Comparison of ENCODE assay signal across 8 mouse cellular contexts in the genomic region with DNA sequence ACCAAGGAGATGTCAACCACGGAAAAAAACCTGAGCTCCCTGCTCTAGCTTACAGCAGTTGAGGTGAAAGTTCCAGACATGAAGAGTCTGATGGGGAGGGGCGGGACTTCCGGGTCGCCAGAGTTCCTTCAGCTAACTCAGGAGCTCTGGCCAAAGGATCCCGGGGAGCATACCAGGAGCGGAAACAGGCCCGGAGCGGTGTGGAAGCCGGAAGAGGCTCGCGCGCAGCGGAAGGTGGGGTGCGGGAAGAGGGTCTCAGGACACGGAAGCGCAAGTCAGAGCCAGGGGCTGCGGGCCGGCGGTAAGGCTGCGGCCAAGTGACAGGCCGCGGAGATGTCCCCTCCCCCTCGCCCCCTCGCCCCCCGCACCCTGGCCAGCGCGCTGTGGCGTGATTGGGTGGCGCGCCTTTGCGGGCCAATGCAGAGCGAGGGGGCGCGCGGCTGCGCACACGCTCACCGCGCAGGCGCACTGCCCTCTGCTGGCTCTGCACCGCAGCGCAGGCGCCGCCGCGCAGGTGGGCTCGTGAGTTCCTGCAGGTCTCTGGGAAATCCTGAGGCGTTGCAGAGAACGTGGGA. TPM values are rescaled to one million over a fixed set of nuclear protein-coding genes. Genes with fewer than 3 reads are reported as not detected.
DNase-seq lines count a peak whose midpoint lies in the region; ATAC-seq lines count a peak whose summit lies in the region.

Echdc1 (plus strand) TSS at position 103 of the 575 bp plus-strand sequence.

- no peaks in the 10 kb centered on the region for H3K36me3 ChIP-seq in hindbrain, embryonic 11.5 days (ENCODE audit: control insufficient read depth, insufficient read depth, low read length)

- no peaks in the 10 kb centered on the region for H3K27me3 ChIP-seq in hindbrain, embryonic 11.5 days (ENCODE audit: control insufficient read depth, insufficient read depth, low read length)

- peak within 1 kb of the TSS; percentile 66 for H3K4me3 ChIP-seq in hindbrain, embryonic 11.5 days (ENCODE audit: low read depth, low read length)

- no peaks in the 10 kb centered on the region for H3K9me3 ChIP-seq in hindbrain, embryonic 11.5 days (ENCODE audit: control insufficient read depth, low read length)

- H3K4me2 ChIP-seq in hindbrain, embryonic 11.5 days (replicated peaks; ENCODE audit: low read depth, low read length) = peak within 1 kb of the TSS; percentile 54

- H3K27ac ChIP-seq in hindbrain, embryonic 11.5 days (ENCODE audit: low read depth, low read length) = peak within 1 kb of the TSS; percentile 77

- WGBS in hindbrain, embryonic 11.5 days = 0% methylated on average over 42 of the region's 49 CpGs

- peak within 1 kb of the TSS; percentile 85 for H3K9ac ChIP-seq in hindbrain, embryonic 11.5 days (ENCODE audit: low read depth, low read length)

- peak; percentile 96 for DNase-seq in MN1 (ENCODE audit: low spot score)
- DNase-seq in cerebellum, adult 9-10 months = peak; percentile 87
- peak; percentile 59 to 85 for DNase-seq in frontal cortex, adult 2 months (ENCODE audit: extremely low spot score in 1 of 2, low spot score in 1 of 2)
- DNase-seq in hindbrain, embryonic 11.5 days (ENCODE audit: low spot score) = peak; percentile 94
- DNase-seq in layer of hippocampus, postnatal 10 days (ENCODE audit: low spot score in 2 of 2) = peak; percentile 77 to 88
- DNase-seq in lung, postnatal 10 days = peak; percentile 90
- DNase-seq in ovary, postnatal 36 days (ENCODE audit: low spot score) = peak; percentile 83
- peak; percentile 85 for DNase-seq in thymus, postnatal 25 days

- peak; percentile 100 for ATAC-seq in hindbrain, embryonic 11.5 days (ENCODE audit: low FRiP score)

- H3K4me1 ChIP-seq in hindbrain, embryonic 11.5 days (replicated peaks; ENCODE audit: control insufficient read depth, insufficient read depth, low read length) = no peaks in the 10 kb centered on the region

RNA-seq across cellular contexts. Expression of gene Echdc1, which starts in this region (rescaled TPM):
- polyA plus RNA-seq in frontal cortex, adult 2 months (2012; rRNA removed) = 25.7 and 27.7 TPM in 2 replicates
- polyA plus RNA-seq in hindbrain, embryonic 11.5 days (2014; fragmentation: Nextera tagmentation; extraction: Ambion mirVana) = 27.2 and 28.2 TPM in 2 replicates
- 10 to 100 TPM; 31.2 to 32.6 TPM for total RNA-seq in layer of hippocampus, postnatal 10 days (2021)

Comparison
In these comparisons a context has a peak if more than half of its experiments do, and no peak if none do; other contexts are left out.
1. Peak in every context shown above with its lines: DNase-seq, ATAC-seq, H3K4me3 ChIP-seq and H3K27ac ChIP-seq.